Mouse (Mus musculus): ENCODE measurements around the gene Slc38a4. TPM values are rescaled to one million over a fixed set of nuclear protein-coding genes. Genes with fewer than 3 reads are reported as not detected.

The Slc38a4 gene
- polyA plus RNA-seq, 1 experiment from 2014 or later = 4.6 TPM

Other genes with a start within 250 kb of the Slc38a4 start
- gene Pced1b, start 191.2 kb upstream of the Slc38a4 start, polyA plus RNA-seq (2014; fragmentation: Nextera tagmentation; extraction: Ambion mirVana) = 2.8 and 4.6 TPM in 2 replicates
- 5.9 and 6.5 TPM in 2 replicates for gene Amigo2, start 191.3 kb upstream of the Slc38a4 start, polyA plus RNA-seq (2014; fragmentation: Nextera tagmentation; extraction: Ambion mirVana)

All from forebrain, embryonic 14.5 days (tissue).